Mouse (Mus musculus) gastrocnemius, adult 18-20 months (tissue): ENCODE data around the gene Spryd7. TPM values are rescaled to one million over a fixed set of nuclear protein-coding genes. Genes with fewer than 3 reads are reported as not detected.
"Not testable (repeated sequence)": the region's sequence is repeated elsewhere in the genome, so short reads cannot be mapped to it uniquely, and the experiment has no call there.

ENCODE experiments used
- DNase-seq: peaks from one replicate; pipeline ENCODE4 v3.0.0; 2021; ENCODE audit warnings: low spot score
- long read RNA-seq, 2 experiments: library from polyadenylated mRNA; stranded (forward); transcript quantifications; one replicate each; pipeline ENCODE4 v2.0.0; 2021
- total RNA-seq, 2 experiments: library from RNA; stranded (reverse); gene quantifications; 2 replicates each; pipeline ENCODE4 v1.2.3; 2021

Gene Spryd7
- 10 to 100 TPM; 48.6 TPM for total RNA-seq
- long read RNA-seq, experiment 1, full-length matches to known transcripts = 67 of 89 reads
- long read RNA-seq, experiment 1, partial matches to known transcripts = 14 of 89 reads
- long read RNA-seq, experiment 1, other reads (novel, unspliced or antisense) = 8 of 89 reads
- long read RNA-seq, experiment 2, full-length matches to known transcripts = 46 of 54 reads
- long read RNA-seq, experiment 2, partial matches to known transcripts = 6 of 54 reads
- long read RNA-seq, experiment 2, other reads (novel, unspliced or antisense) = 2 of 54 reads

- peak; percentile 99 for DNase-seq
Measured at GRCm38 (mm10) chr14:61556289-61557147, at the start of gene Spryd7. TSS of gene Spryd7 (minus strand) at chr14:61556886.

GRCm38 (mm10) chr14:61606088-61606487 is 49.4 kb upstream of the Spryd7 start:
- not testable (repeated sequence) for DNase-seq

GRCm38 (mm10) chr14:61604081-61604480 is 47.4 kb upstream of the Spryd7 start:
- DNase-seq = no peak

- DNase-seq = no peak
Measured at GRCm38 (mm10) chr14:61603069-61603755, 46.5 kb upstream of the Spryd7 start.

GRCm38 (mm10) chr14:61601348-61601747 is 44.7 kb upstream of the Spryd7 start:
- no peak for DNase-seq

GRCm38 (mm10) chr14:61599057-61599806 is 42.5 kb upstream of the Spryd7 start:
- DNase-seq = peak; percentile 91

- no peak for DNase-seq
Measured at GRCm38 (mm10) chr14:61597968-61598367, 41.3 kb upstream of the Spryd7 start, which contains the start of gene Trim13. TSS of gene Trim13 (plus strand) at chr14:61598247.

GRCm38 (mm10) chr14:61596719-61597426 is 40.2 kb upstream of the Spryd7 start:
- DNase-seq = no peak

GRCm38 (mm10) chr14:61589288-61590065 is 32.8 kb upstream of the Spryd7 start:
- no peak for DNase-seq

- DNase-seq = peak; percentile 51
Measured at GRCm38 (mm10) chr14:61575941-61576340, 19.3 kb upstream of the Spryd7 start.

- DNase-seq = peak; percentile 47
Measured at GRCm38 (mm10) chr14:61575066-61575465, 18.4 kb upstream of the Spryd7 start.

GRCm38 (mm10) chr14:61572131-61572530 is 15.4 kb upstream of the Spryd7 start:
- no peak for DNase-seq

- DNase-seq = peak; percentile 85
Measured at GRCm38 (mm10) chr14:61571366-61571765, 14.7 kb upstream of the Spryd7 start.

- DNase-seq = no peak
Measured at GRCm38 (mm10) chr14:61569344-61569743, 12.7 kb upstream of the Spryd7 start.

GRCm38 (mm10) chr14:61566211-61566610 is 9.5 kb upstream of the Spryd7 start:
- not testable (repeated sequence) for DNase-seq

GRCm38 (mm10) chr14:61559856-61560255 is 3.2 kb upstream of the Spryd7 start:
- no peak for DNase-seq

- no peak for DNase-seq
Measured at GRCm38 (mm10) chr14:61558901-61559300, 2.2 kb upstream of the Spryd7 start.

- DNase-seq = peak; percentile 67
Measured at GRCm38 (mm10) chr14:61555931-61556288, 776 bp downstream of the Spryd7 start.

- no peak for DNase-seq
Measured at GRCm38 (mm10) chr14:61548614-61549013, 8.1 kb downstream of the Spryd7 start.

GRCm38 (mm10) chr14:61537772-61538171 is 18.9 kb downstream of the Spryd7 start:
- not testable (repeated sequence) for DNase-seq
